Mouse (Mus musculus): ENCODE results near the gene Foxn2. TPM values are rescaled to one million over a fixed set of nuclear protein-coding genes. Genes with fewer than 3 reads are reported as not detected.

The Foxn2 gene
- polyA plus RNA-seq (2014; fragmentation: Nextera tagmentation; extraction: Ambion mirVana), result 15.0 and 15.3 TPM in 2 replicates

- Histone ChIP-seq H3K4me3 (ENCODE audit: low read depth, low read length) (peak within 1 kb of the TSS; percentile 92), H3K9me3 (ENCODE audit: control insufficient read depth, low read length) (peaks cover 2% of the 10 kb centered on the region; the same call in 1 of the 2 replicates), H3K4me1 (replicated peaks; ENCODE audit: control insufficient read depth, insufficient read depth, low read length) (peaks cover 23% of the 10 kb centered on the region), H3K9ac (ENCODE audit: low read depth, low read length) (peak within 1 kb of the TSS; percentile 96), H3K27ac (ENCODE audit: low read depth, low read length) (peak within 1 kb of the TSS; percentile 93), H3K4me2 (peak within 1 kb of the TSS; percentile 83), H3K27me3 (replicated peaks; ENCODE audit: control insufficient read depth, insufficient read depth, low read length) (no peaks in the 10 kb centered on the region), H3K36me3 (ENCODE audit: control insufficient read depth, insufficient read depth, low read length) (no peaks in the 10 kb centered on the region)
- ATAC-seq (replicated peaks; ENCODE audit: low FRiP score) (peak; percentile 90), DNase-seq (ENCODE audit: low spot score) (peak; percentile 97)
- WGBS, result under 1% methylated on average over 79 of the region's 93 CpGs
Measured at GRCm38 (mm10) chr17:88440285-88441000, at the start of gene Foxn2. Gene Foxn2, plus strand, starts transcription at chr17:88440711.

GRCm38 (mm10) chr17:88397501-88397900 is 43.0 kb upstream of the Foxn2 start:
- WGBS, result 86% methylated on average over 6 of the region's 6 CpGs
- H3K27ac ChIP-seq (ENCODE audit: low read depth, low read length), result no peak overlapping the region
- DNase-seq (ENCODE audit: low spot score), result no peak

GRCm38 (mm10) chr17:88398090-88398489 is 42.4 kb upstream of the Foxn2 start:
- Histone ChIP-seq H3K9ac (ENCODE audit: low read depth, low read length) (no peak overlapping the region), H3K36me3 (ENCODE audit: control insufficient read depth, insufficient read depth, low read length) (no peaks in the 10 kb centered on the region), H3K4me2 (no peak overlapping the region), H3K27ac (ENCODE audit: low read depth, low read length) (no peak overlapping the region), H3K4me3 (ENCODE audit: low read depth, low read length) (no peak overlapping the region), H3K4me1 (replicated peaks; ENCODE audit: control insufficient read depth, insufficient read depth, low read length) (no peaks in the 10 kb centered on the region), H3K27me3 (replicated peaks; ENCODE audit: control insufficient read depth, insufficient read depth, low read length) (no peaks in the 10 kb centered on the region; the same call in 1 of the 2 replicates), H3K9me3 (ENCODE audit: control insufficient read depth, low read length) (no peaks in the 10 kb centered on the region)
- no peak for DNase-seq (ENCODE audit: low spot score)
- 89% methylated on average over 6 of the region's 6 CpGs for WGBS
- no peak for ATAC-seq (replicated peaks; ENCODE audit: low FRiP score)

More at GRCm38 (mm10) chr17:88397501-88397900, 43.0 kb upstream of the Foxn2 start:
- H3K27me3 ChIP-seq (replicated peaks; ENCODE audit: control insufficient read depth, insufficient read depth, low read length), result no peaks in the 10 kb centered on the region
- ATAC-seq (replicated peaks; ENCODE audit: low FRiP score), result no peak
- no peaks in the 10 kb centered on the region for H3K36me3 ChIP-seq (ENCODE audit: control insufficient read depth, insufficient read depth, low read length)
- no peaks in the 10 kb centered on the region for H3K4me1 ChIP-seq (replicated peaks; ENCODE audit: control insufficient read depth, insufficient read depth, low read length)
- no peak overlapping the region for H3K4me3 ChIP-seq (ENCODE audit: low read depth, low read length)
- H3K9me3 ChIP-seq (ENCODE audit: control insufficient read depth, low read length), result no peaks in the 10 kb centered on the region
- no peak overlapping the region for H3K4me2 ChIP-seq
- H3K9ac ChIP-seq (ENCODE audit: low read depth, low read length), result no peak overlapping the region

GRCm38 (mm10) chr17:88398854-88399253 is 41.7 kb upstream of the Foxn2 start:
- Histone ChIP-seq H3K36me3 (ENCODE audit: control insufficient read depth, insufficient read depth, low read length) (no peaks in the 10 kb centered on the region), H3K4me3 (ENCODE audit: low read depth, low read length) (no peak overlapping the region), H3K27me3 (replicated peaks; ENCODE audit: control insufficient read depth, insufficient read depth, low read length) (peaks cover 2% of the 10 kb centered on the region), H3K9me3 (ENCODE audit: control insufficient read depth, low read length) (no peaks in the 10 kb centered on the region), H3K9ac (ENCODE audit: low read depth, low read length) (no peak overlapping the region), H3K4me1 (replicated peaks; ENCODE audit: control insufficient read depth, insufficient read depth, low read length) (no peaks in the 10 kb centered on the region), H3K27ac (ENCODE audit: low read depth, low read length) (no peak overlapping the region), H3K4me2 (no peak overlapping the region)
- DNase-seq (ENCODE audit: low spot score), result no peak
- no peak for ATAC-seq (replicated peaks; ENCODE audit: low FRiP score)
- 77% methylated on average over 4 of the region's 4 CpGs for WGBS

- Histone ChIP-seq H3K4me2 (no peak overlapping the region), H3K27ac (ENCODE audit: low read depth, low read length) (no peak overlapping the region), H3K9me3 (ENCODE audit: control insufficient read depth, low read length) (no peaks in the 10 kb centered on the region), H3K9ac (ENCODE audit: low read depth, low read length) (no peak overlapping the region), H3K36me3 (ENCODE audit: control insufficient read depth, insufficient read depth, low read length) (no peaks in the 10 kb centered on the region), H3K27me3 (replicated peaks; ENCODE audit: control insufficient read depth, insufficient read depth, low read length) (peaks cover 4% of the 10 kb centered on the region), H3K4me1 (replicated peaks; ENCODE audit: control insufficient read depth, insufficient read depth, low read length) (no peaks in the 10 kb centered on the region), H3K4me3 (ENCODE audit: low read depth, low read length) (no peak overlapping the region)
- ATAC-seq (replicated peaks; ENCODE audit: low FRiP score), result no peak
- 77% methylated on average over 6 of the region's 6 CpGs for WGBS
- DNase-seq (ENCODE audit: low spot score), result no peak
Measured at GRCm38 (mm10) chr17:88400122-88400521, 40.4 kb upstream of the Foxn2 start.

- no peak overlapping the region for H3K27ac ChIP-seq (ENCODE audit: low read depth, low read length)
- no peaks in the 10 kb centered on the region for H3K9me3 ChIP-seq (ENCODE audit: control insufficient read depth, low read length)
- ATAC-seq (replicated peaks; ENCODE audit: low FRiP score) (no peak), DNase-seq (ENCODE audit: low spot score) (no peak)
- WGBS, result 65% methylated on average over 15 of the region's 15 CpGs
- no peak overlapping the region for H3K4me3 ChIP-seq (ENCODE audit: low read depth, low read length)
- H3K9ac ChIP-seq (ENCODE audit: low read depth, low read length), result no peak overlapping the region
- no peaks in the 10 kb centered on the region for H3K4me1 ChIP-seq (replicated peaks; ENCODE audit: control insufficient read depth, insufficient read depth, low read length)
- peaks cover 4% of the 10 kb centered on the region for H3K27me3 ChIP-seq (replicated peaks; ENCODE audit: control insufficient read depth, insufficient read depth, low read length)
- no peak overlapping the region for H3K4me2 ChIP-seq
- H3K36me3 ChIP-seq (ENCODE audit: control insufficient read depth, insufficient read depth, low read length), result no peaks in the 10 kb centered on the region
Measured at GRCm38 (mm10) chr17:88400702-88401475, 39.6 kb upstream of the Foxn2 start.

GRCm38 (mm10) chr17:88403269-88403668 is 37.2 kb upstream of the Foxn2 start:
- ATAC-seq (replicated peaks; ENCODE audit: low FRiP score) (no peak), DNase-seq (ENCODE audit: low spot score) (no peak)
- H3K27me3 ChIP-seq (replicated peaks; ENCODE audit: control insufficient read depth, insufficient read depth, low read length), result peaks cover 4% of the 10 kb centered on the region
- H3K4me1 ChIP-seq (replicated peaks; ENCODE audit: control insufficient read depth, insufficient read depth, low read length), result no peaks in the 10 kb centered on the region
- 77% methylated on average over 6 of the region's 6 CpGs for WGBS
- H3K27ac ChIP-seq (ENCODE audit: low read depth, low read length), result no peak overlapping the region
- H3K36me3 ChIP-seq (ENCODE audit: control insufficient read depth, insufficient read depth, low read length), result no peaks in the 10 kb centered on the region
- H3K4me3 ChIP-seq (ENCODE audit: low read depth, low read length), result no peak overlapping the region
- H3K4me2 ChIP-seq, result no peak overlapping the region
- no peak overlapping the region for H3K9ac ChIP-seq (ENCODE audit: low read depth, low read length)
- H3K9me3 ChIP-seq (ENCODE audit: control insufficient read depth, low read length), result no peaks in the 10 kb centered on the region

GRCm38 (mm10) chr17:88404471-88404870 is 36.0 kb upstream of the Foxn2 start:
- Histone ChIP-seq H3K27me3 (replicated peaks; ENCODE audit: control insufficient read depth, insufficient read depth, low read length) (peaks cover 4% of the 10 kb centered on the region), H3K4me1 (replicated peaks; ENCODE audit: control insufficient read depth, insufficient read depth, low read length) (no peaks in the 10 kb centered on the region), H3K9ac (ENCODE audit: low read depth, low read length) (no peak overlapping the region), H3K36me3 (ENCODE audit: control insufficient read depth, insufficient read depth, low read length) (no peaks in the 10 kb centered on the region), H3K4me3 (ENCODE audit: low read depth, low read length) (no peak overlapping the region), H3K27ac (ENCODE audit: low read depth, low read length) (no peak overlapping the region), H3K4me2 (peak overlapping the region; percentile 49), H3K9me3 (ENCODE audit: control insufficient read depth, low read length) (no peaks in the 10 kb centered on the region)
- no peak for DNase-seq (ENCODE audit: low spot score)
- no peak for ATAC-seq (replicated peaks; ENCODE audit: low FRiP score)
- WGBS, result 12% methylated on average over 6 of the region's 6 CpGs
